Mouse (Mus musculus) adrenal gland (tissue): ENCODE results near the gene Myh3.

ENCODE experiments used
- intact Hi-C: fragments of 180-260 bp; cut with DNase I; formaldehyde crosslinking; loops from one replicate; pipeline ENCODE4 v1.15.1; 2025
- long read RNA-seq, 2 experiments: library from polyadenylated mRNA; unstranded; transcript quantifications; one replicate each; pipeline ENCODE4 v2.0.0; 2020; ENCODE audit warnings: borderline replicate concordance in 1 of 2; ENCODE audit not compliant: insufficient replicate concordance in 1 of 2

The Myh3 gene
- long read RNA-seq, experiment 1 = 0 reads
- long read RNA-seq, experiment 2 = 0 reads

GRCm38 (mm10) chr11:67078000-67078399 lies at the start of gene Myh3:
Myh3 (plus strand) TSS chr11:67078300.
- intact Hi-C loops = no loop called here

GRCm38 (mm10) chr11:67030904-67031602 lies 47.0 kb upstream of the Myh3 start:
- intact Hi-C loops = no loop called here

GRCm38 (mm10) chr11:67031603-67031915 lies 46.5 kb upstream of the Myh3 start:
- intact Hi-C loops = no loop called here

DNA sequence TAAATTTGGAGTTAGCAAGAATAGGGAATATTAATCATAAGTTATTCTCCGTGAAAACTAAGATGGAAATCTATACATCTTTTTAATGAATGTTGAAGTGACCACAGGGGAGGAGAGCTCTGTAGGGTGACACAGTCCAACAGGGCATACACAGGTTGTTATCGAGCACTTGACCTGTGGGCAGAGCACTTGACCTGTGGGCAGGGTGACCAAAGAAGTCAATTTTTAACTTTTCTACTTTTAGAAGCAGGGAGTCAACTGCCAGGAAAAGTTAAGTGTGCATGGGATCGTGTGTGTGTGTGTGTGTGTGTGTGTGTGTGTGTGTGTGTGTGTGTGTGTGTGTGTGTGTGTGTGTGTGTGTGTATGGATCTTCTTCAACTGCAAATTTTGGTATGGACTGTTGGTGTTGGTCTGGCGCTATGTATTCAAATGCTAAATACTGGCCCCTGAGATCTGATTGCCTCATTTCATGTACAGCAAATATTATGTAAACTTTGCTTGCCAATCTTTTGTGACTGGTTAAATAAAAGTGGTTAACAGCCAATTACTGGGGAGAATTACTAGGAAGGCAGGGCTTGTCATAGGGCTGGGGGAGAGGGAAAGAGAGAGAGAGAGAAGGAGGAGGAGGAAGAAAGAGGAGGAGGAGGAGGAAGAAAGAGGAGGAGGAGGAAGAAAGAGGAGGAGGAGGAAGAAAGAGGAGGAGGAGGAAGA lies 43.2 kb upstream of the Myh3 start:
- intact Hi-C loops = no loop called here

DNA sequence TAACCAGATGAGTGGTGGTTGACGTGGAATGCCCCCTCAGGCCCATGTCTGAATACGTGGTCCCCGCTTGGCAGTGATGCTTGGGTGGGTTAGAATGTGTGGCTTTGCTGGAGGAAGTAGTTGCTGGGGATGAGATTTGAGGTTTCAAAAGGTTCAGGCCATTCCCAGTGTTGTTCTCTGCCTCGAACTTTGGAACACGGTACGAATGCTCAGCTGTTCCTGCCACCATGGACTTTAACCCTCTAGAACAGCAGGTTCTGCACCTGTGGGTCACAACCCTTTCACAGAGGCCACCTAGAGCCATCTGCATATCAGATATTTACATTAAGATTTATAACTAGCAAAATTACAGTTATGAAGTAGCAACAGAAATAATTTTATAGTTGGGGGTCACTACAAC lies 41.9 kb upstream of the Myh3 start:
- intact Hi-C loops = no loop called here

DNA sequence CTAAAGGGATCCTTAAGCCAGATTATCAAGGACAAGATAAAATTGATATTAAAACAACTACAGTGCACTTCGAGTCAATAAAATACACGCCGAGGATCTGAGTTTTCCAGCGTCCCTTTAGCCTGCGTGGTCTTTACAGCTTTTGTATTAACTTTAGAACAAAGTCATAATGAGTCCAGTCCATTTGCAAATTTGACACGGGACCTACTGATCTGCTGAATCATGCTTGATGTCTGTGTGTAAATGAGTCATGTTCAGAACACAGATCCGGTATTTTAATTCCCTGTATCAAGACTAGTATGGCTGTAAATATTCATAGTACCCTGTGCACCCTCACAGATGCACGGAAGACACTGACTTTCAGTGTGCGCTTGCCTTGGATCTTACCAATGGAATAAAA lies 41.2 kb upstream of the Myh3 start:
- intact Hi-C loops = no loop called here

- intact Hi-C loops = no loop called here
Observed at GRCm38 (mm10) chr11:67039799-67040198, 38.3 kb upstream of the Myh3 start.

DNA sequence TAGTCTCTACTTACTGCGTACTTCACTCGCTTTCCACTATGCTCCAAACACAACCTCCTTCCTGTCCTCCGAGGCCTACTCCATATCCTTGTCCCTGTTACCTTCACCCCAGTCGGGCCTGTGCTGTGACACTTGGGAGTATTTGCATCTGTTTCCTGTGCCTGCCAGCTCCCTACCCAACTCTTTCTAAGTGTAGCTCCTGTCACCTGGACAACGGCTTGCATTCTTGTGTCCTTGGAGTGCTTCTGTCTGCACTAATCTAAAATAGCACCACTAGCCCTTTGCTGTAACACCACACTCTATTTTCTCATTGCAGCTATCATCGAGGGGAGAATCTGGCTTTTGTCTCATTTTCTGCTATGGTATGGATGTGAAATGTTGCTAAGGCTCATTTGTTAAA lies 37.6 kb upstream of the Myh3 start:
- intact Hi-C loops = no loop called here

- intact Hi-C loops = no loop called here
Observed at GRCm38 (mm10) chr11:67043007-67043406, 35.1 kb upstream of the Myh3 start.

- intact Hi-C loops = no loop called here
Observed at GRCm38 (mm10) chr11:67044959-67045358, 33.1 kb upstream of the Myh3 start.

DNA sequence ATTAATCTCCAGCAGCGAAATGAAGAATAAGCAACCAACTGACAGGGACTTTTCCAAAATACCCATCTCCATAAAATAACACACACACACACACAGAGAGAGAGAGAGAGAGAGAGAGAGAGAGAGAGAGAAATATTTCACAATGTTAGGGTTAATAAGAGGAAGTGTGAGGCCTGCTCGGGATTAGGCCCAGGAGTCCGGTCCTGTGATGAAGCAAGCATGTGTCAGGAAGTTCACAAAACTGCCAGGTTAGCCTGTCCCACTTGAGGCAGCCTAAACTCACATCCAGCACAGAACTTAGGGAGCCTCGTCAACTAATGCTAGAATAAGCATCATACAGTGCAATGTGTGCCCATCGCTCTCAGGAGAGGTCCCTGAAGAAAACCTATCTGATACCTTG lies 30.9 kb upstream of the Myh3 start:
- intact Hi-C loops = no loop called here

- intact Hi-C loops = no loop called here
Observed at GRCm38 (mm10) chr11:67048496-67048895, 29.6 kb upstream of the Myh3 start.

DNA sequence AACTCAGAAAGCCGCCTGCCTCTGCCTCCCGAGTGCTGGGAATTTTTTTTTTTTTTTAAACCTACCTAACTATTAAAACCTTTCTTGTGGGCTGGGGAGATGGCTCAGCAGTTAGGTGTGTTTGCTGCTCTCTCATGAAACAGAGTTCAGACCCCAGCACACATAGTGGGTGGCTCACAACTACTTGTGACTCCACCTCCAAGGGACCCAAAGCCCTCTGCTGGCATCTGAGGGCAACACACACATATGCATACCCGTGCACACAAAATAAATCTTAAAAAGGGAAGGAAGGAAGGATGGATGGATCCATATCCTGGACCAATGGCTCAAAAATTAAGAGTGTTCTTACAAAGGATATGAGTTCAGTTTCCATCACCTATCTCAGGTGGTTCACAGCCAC lies 28.8 kb upstream of the Myh3 start:
- intact Hi-C loops = no loop called here

DNA sequence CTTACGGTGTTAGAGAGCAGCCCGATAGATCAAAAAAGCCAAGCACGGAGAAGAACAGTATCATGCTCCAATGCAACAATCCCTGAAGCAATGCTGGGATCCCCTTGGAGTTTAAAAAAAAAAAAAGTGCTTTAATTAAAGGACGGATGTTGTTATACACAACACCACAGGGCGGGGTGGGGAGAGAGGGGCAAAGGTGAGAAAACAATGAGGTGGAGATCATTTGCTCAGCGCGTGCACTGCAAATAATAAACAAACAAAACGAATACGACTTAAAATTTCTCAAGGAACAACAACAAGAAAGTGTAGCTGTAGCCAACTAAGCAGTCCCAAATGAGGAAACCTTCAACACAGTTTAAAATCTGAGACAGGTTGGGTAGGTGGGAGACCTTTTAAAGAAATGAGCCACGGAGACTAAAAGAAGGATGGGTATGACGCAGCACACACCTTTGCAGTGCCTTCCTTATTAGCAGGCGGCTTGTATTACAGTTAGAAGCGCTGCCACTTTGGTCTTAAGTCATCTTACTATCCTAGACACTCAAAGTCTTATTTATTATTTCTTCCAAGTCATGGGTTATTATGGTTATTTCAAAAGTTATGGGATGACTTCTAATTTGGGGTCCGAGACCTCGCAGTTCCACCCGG lies 26.3 kb upstream of the Myh3 start:
- intact Hi-C loops = no loop called here

- intact Hi-C loops = no loop called here
Observed at GRCm38 (mm10) chr11:67052321-67052952, 25.7 kb upstream of the Myh3 start, which contains the start of the genes Adprm and Sco1. Adprm (minus strand) TSS chr11:67052594. Sco1 (plus strand) TSS chr11:67052670.

DNA sequence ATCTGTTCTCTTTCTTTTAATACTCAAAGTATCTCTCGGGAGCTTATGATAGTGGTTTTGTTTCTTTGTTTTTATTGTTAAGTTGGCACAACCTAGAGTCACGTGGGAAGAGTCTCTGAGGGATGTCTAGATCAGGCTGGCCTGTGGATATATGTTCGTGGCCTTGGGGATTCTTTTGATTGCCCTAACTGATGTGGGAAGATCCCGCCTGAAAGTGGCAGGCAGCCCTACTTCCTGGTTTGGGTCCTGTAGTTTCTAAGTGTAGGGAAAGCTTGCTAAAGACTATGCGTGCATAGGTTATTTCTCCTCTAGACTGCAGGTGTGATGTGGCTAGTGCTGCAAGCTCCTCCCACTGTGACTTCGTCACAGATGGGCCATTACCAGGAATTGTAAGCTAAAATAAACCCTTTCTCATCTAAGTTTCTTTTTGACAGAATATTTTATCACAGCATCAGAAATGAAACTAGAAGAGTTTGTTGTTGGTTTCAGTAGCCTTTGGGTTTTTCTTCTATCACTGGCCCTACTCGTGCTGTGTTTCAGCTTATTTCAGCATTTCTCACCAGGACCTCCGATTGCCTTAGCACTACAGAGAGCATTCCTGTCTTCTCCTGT lies 23.2 kb upstream of the Myh3 start:
- intact Hi-C loops = no loop called here

DNA sequence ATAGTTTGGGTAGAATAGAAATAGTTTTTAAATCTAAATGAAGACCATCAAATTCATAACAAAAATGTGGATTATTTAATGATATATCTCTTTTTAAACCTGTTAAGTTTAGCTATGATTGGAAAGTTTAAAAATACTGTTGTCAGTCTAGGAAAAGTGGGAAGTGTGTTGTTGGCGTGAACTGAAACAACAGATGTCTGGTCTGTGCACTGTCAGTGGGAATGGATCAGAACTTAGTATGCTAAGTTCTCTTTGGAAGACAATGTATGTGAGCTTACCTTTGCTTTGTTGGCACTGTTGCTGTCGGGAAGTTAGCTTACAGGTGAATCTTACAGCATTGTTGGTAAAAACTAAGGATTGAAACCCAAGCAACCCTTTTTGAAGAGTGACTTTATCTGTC lies 16.8 kb upstream of the Myh3 start:
- intact Hi-C loops = no loop called here

- intact Hi-C loops = no loop called here
Observed at GRCm38 (mm10) chr11:67062726-67063125, 15.4 kb upstream of the Myh3 start.

GRCm38 (mm10) chr11:67067741-67068140 lies 10.4 kb upstream of the Myh3 start:
- intact Hi-C loops = no loop called here

- intact Hi-C loops = no loop called here
Observed at GRCm38 (mm10) chr11:67072615-67073130, 5.4 kb upstream of the Myh3 start.

DNA sequence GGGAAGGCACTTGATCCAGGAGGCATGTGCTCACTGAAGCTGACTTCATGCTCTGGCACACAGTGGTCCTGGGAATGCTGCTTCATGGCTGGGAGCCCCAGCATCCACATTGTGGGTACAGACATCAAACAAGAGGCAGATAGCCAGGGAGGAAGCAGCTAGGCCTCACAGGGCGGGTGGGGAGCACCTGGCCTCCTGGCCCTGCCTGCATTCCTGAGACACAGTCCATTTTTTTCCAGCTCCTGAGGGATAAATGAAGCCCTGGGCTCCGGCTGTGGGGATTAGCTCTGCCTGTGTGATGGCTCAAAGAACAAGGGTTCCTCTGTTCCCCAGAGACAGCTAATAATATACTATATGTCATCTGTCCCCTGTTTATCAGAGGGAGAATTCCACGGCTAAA lies 3.1 kb upstream of the Myh3 start:
- intact Hi-C loops = no loop called here
